Mouse (Mus musculus) hindbrain, embryonic 13.5 days (tissue): ENCODE data around the gene Gapdhs. TPM values are rescaled to one million over a fixed set of nuclear protein-coding genes. Genes with fewer than 3 reads are reported as not detected.

ENCODE experiments used
- ATAC-seq: fragments of 200-750 bp; cut with Nextera tagmentation; 2 replicates; pipeline ENCODE4 v1.8.0; 2017; ENCODE audit warnings: moderate TSS enrichment; ENCODE audit not compliant: low FRiP score
- H3K27ac ChIP-seq: fragments of 300-500 bp; sonication (generic); 2 replicates; pipeline ENCODE4 v1.5.1; 2015; ENCODE audit warnings: inconsistent platforms, mild to moderate bottlenecking, moderate library complexity
- H3K27me3 ChIP-seq: fragments of 300-500 bp; sonication (generic); 2 replicates; pipeline ENCODE4 v1.6.1; 2015; ENCODE audit warnings: mild to moderate bottlenecking, inconsistent platforms
- H3K36me3 ChIP-seq: fragments of 300-500 bp; sonication (generic); 2 replicates; pipeline ENCODE4 v1.6.1; 2015; ENCODE audit warnings: mild to moderate bottlenecking, inconsistent platforms
- H3K4me1 ChIP-seq: fragments of 300-500 bp; sonication (generic); replicated peaks from 2 replicates; pipeline ENCODE4 v1.6.1; 2015; ENCODE audit warnings: inconsistent platforms
- H3K4me2 ChIP-seq: fragments of 300-500 bp; sonication (generic); 2 replicates; pipeline ENCODE4 v1.6.1; 2015; ENCODE audit warnings: inconsistent platforms, mild to moderate bottlenecking, moderate library complexity
- H3K4me3 ChIP-seq: fragments of 300-500 bp; sonication (generic); 2 replicates; pipeline ENCODE4 v1.5.1; 2015; ENCODE audit warnings: mild to moderate bottlenecking, inconsistent platforms
- H3K9ac ChIP-seq: fragments of 300-500 bp; sonication (generic); 2 replicates; pipeline ENCODE4 v1.6.1; 2015; ENCODE audit warnings: mild to moderate bottlenecking, inconsistent platforms
- H3K9me3 ChIP-seq: fragments of 300-500 bp; sonication (generic); 2 replicates; pipeline ENCODE4 v1.6.1; 2016; ENCODE audit warnings: inconsistent platforms
- WGBS: fragments of 180-500 bp; shearing (Covaris S2); methylation state at CpG from one replicate; pipeline ENCODE4 v1.1.7; 2015; 5-methylcytosine and 5-hydroxymethylcytosine counted together
- polyA plus RNA-seq: library from polyadenylated mRNA; unstranded; fragments of >200 nt; fragmentation: Nextera tagmentation; extraction: Ambion mirVana; gene quantifications from 2 replicates; pipeline ENCODE4 v1.2.1, GENCODE M21; 2015

Gene Gapdhs
- polyA plus RNA-seq, 1 experiment from 2014 or later: 1.7 TPM

DNA sequence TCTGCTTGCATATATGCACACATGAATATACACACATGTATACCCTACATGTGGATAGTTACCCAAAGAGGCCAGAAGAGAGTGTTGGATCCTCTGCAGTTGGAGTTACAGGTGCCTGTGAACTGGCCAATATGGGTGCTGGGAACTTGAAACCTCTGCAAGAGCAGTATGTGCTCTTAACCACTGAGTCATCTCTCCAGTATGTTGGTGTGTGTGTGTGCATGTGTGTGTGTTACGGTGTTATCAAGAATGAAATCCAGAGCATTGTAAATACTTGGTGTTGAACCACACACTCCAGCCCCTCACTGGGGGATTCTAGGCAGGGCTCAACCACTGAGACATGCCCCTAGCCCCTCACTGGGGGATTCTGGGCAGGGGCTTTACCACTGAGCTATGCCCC, 36.0 kb downstream of the Gapdhs start:
- Histone ChIP-seq H3K4me2 (no peak overlapping the region), H3K27me3 (0 out of 2 replicates have a peak, but pooled peaks cover 6% of the 10 kb centered on the region), H3K4me3 (no peak overlapping the region), H3K36me3 (no peaks in the 10 kb centered on the region), H3K9me3 (no peaks in the 10 kb centered on the region), H3K27ac (no peak overlapping the region), H3K4me1 (no peaks in the 10 kb centered on the region), H3K9ac (no peak overlapping the region)
- no peak for ATAC-seq
- 97% methylated on average over 1 of the region's 1 CpGs for WGBS

GRCm38 (mm10) chr7:30706214-30706882, 37.1 kb downstream of the Gapdhs start:
- Histone ChIP-seq H3K4me3 (no peak overlapping the region), H3K9ac (no peak overlapping the region), H3K36me3 (no peaks in the 10 kb centered on the region), H3K4me2 (no peak overlapping the region), H3K9me3 (no peaks in the 10 kb centered on the region), H3K4me1 (no peaks in the 10 kb centered on the region), H3K27me3 (0 out of 2 replicates have a peak, but pooled peaks cover 6% of the 10 kb centered on the region), H3K27ac (no peak overlapping the region)
- WGBS: 82% methylated on average over 8 of the region's 8 CpGs
- ATAC-seq: no peak

- no peak for ATAC-seq
- no peaks in the 10 kb centered on the region for H3K9me3 ChIP-seq
- whole genome bisulfite sequencing: 40% methylated on average over 9 of the region's 9 CpGs
- no peaks in the 10 kb centered on the region for H3K4me1 ChIP-seq
- H3K27me3 ChIP-seq: no peaks in the 10 kb centered on the region
- H3K27ac ChIP-seq: no peak within 1 kb of the TSS
- H3K9ac ChIP-seq: no peak within 1 kb of the TSS
- H3K4me3 ChIP-seq: no peak within 1 kb of the TSS
- H3K4me2 ChIP-seq: no peak within 1 kb of the TSS
- no peaks in the 10 kb centered on the region for H3K36me3 ChIP-seq
Observed at GRCm38 (mm10) chr7:30698589-30698988, 44.9 kb downstream of the Gapdhs start, which contains the start of gene 2200002J24Rik. 2200002J24Rik (plus strand) TSS chr7:30698926.

GRCm38 (mm10) chr7:30698101-30698500, 45.4 kb downstream of the Gapdhs start:
- ATAC-seq: no peak
- WGBS: 71% methylated on average over 5 of the region's 5 CpGs
- no peaks in the 10 kb centered on the region for H3K27me3 ChIP-seq

GRCm38 (mm10) chr7:30688325-30688724, 55.2 kb downstream of the Gapdhs start:
- no peaks in the 10 kb centered on the region for H3K36me3 ChIP-seq
- H3K27me3 ChIP-seq: peaks cover 26% of the 10 kb centered on the region
- no peaks in the 10 kb centered on the region for H3K9me3 ChIP-seq
- no peaks in the 10 kb centered on the region for H3K4me1 ChIP-seq
- no peak overlapping the region for H3K4me3 ChIP-seq
- H3K4me2 ChIP-seq: no peak overlapping the region
- no peak for ATAC-seq
- WGBS: 71% methylated on average over 6 of the region's 6 CpGs
- H3K27ac ChIP-seq: no peak overlapping the region
- no peak overlapping the region for H3K9ac ChIP-seq

More at GRCm38 (mm10) chr7:30698101-30698500, 45.4 kb downstream of the Gapdhs start:
- Histone ChIP-seq H3K4me1 (no peaks in the 10 kb centered on the region), H3K27ac (no peak overlapping the region), H3K4me3 (no peak overlapping the region), H3K36me3 (no peaks in the 10 kb centered on the region), H3K9me3 (no peaks in the 10 kb centered on the region), H3K4me2 (no peak overlapping the region), H3K9ac (no peak overlapping the region)

DNA sequence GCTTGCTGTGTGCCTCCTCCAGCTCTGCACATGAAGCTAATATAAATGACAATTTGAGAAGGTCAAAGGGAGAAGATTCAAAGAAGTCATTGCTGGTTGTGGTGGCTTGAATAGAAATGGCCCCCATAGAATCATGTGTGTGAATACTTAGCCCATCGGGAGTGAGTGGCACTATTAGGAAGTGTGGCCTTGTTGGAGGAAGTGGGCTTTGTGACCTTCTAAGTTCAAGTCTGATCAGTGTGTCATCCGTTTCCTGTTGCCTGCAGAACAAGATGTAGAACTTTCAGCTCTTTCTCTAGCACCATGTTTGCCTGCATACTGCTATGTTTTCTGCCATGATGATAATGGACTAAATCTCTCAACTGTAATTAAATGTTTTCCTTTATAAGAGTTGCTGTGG, 60.1 kb downstream of the Gapdhs start:
- Histone ChIP-seq H3K27me3 (peaks cover 27% of the 10 kb centered on the region), H3K36me3 (no peaks in the 10 kb centered on the region), H3K9me3 (no peaks in the 10 kb centered on the region), H3K9ac (no peak overlapping the region), H3K4me3 (no peak overlapping the region), H3K27ac (no peak overlapping the region), H3K4me2 (no peak overlapping the region), H3K4me1 (no peaks in the 10 kb centered on the region)
- ATAC-seq: no peak
- 86% methylated on average over 2 of the region's 2 CpGs for WGBS

GRCm38 (mm10) chr7:30681897-30682296, 61.6 kb downstream of the Gapdhs start:
- no peaks in the 10 kb centered on the region for H3K4me1 ChIP-seq
- no peak overlapping the region for H3K27ac ChIP-seq
- H3K4me2 ChIP-seq: no peak overlapping the region
- no peak overlapping the region for H3K9ac ChIP-seq
- H3K9me3 ChIP-seq: no peaks in the 10 kb centered on the region
- H3K27me3 ChIP-seq: peaks cover 12% of the 10 kb centered on the region
- 73% methylated on average over 5 of the region's 5 CpGs for WGBS
- ATAC-seq: no peak
- H3K4me3 ChIP-seq: no peak overlapping the region
- no peaks in the 10 kb centered on the region for H3K36me3 ChIP-seq

Other genes with a start within 250 kb of the Gapdhs start
- 103 and 111 TPM in 2 replicates for gene Arhgap33, start 208.6 kb downstream of the Gapdhs start, polyA plus RNA-seq
- 7.8 and 7.9 TPM in 2 replicates for gene Hspb6, start 191.5 kb downstream of the Gapdhs start, polyA plus RNA-seq
- gene Proser3, start 191.4 kb downstream of the Gapdhs start, polyA plus RNA-seq: 8.1 and 8.4 TPM in 2 replicates
- gene Lin37, start 183.8 kb downstream of the Gapdhs start, polyA plus RNA-seq: 51.7 and 57.9 TPM in 2 replicates
- 98.9 and 105 TPM in 2 replicates for gene U2af1l4, start 180.4 kb downstream of the Gapdhs start, polyA plus RNA-seq
- gene Gm49396, start 180.3 kb downstream of the Gapdhs start, polyA plus RNA-seq: 15.4 and 19.8 TPM in 2 replicates
- 134 and 139 TPM in 2 replicates for gene Psenen, start 180.1 kb downstream of the Gapdhs start, polyA plus RNA-seq
- 5.3 and 6.1 TPM in 2 replicates for gene Igflr1, start 178.3 kb downstream of the Gapdhs start, polyA plus RNA-seq
- 10.7 and 11.3 TPM in 2 replicates for gene Kmt2b, start 155.0 kb downstream of the Gapdhs start, polyA plus RNA-seq
- gene Zbtb32, start 144.8 kb downstream of the Gapdhs start, polyA plus RNA-seq: 0.21 and 0.25 TPM in 2 replicates
- 0.49 and 0.63 TPM in 2 replicates for gene Upk1a, start 130.8 kb downstream of the Gapdhs start, polyA plus RNA-seq
- gene Cox6b1, start 117.5 kb downstream of the Gapdhs start, polyA plus RNA-seq: 1,107 TPM in 2 replicates
- not detected in 2 replicates for gene Etv2, start 107.8 kb downstream of the Gapdhs start, polyA plus RNA-seq
- gene Rbm42, start 93.4 kb downstream of the Gapdhs start, polyA plus RNA-seq: 137 and 140 TPM in 2 replicates
- gene Haus5, start 78.7 kb downstream of the Gapdhs start, polyA plus RNA-seq: 23.2 and 27.1 TPM in 2 replicates
- gene Pmis2, start 72.1 kb downstream of the Gapdhs start, polyA plus RNA-seq: not detected in 2 replicates
- not detected in 2 replicates for gene 2200002J24Rik, start 44.8 kb downstream of the Gapdhs start, polyA plus RNA-seq
- 1.2 and 1.6 TPM in 2 replicates for gene Atp4a, start 31.5 kb downstream of the Gapdhs start, polyA plus RNA-seq
- gene Tmem147, start 14.1 kb downstream of the Gapdhs start, polyA plus RNA-seq: 232 and 243 TPM in 2 replicates
- gene Sbsn, start 7.8 kb upstream of the Gapdhs start, polyA plus RNA-seq: 1.3 and 1.7 TPM in 2 replicates
- 0.52 and 0.70 TPM in 2 replicates for gene Dmkn, start 20.1 kb upstream of the Gapdhs start, polyA plus RNA-seq
- gene Krtdap, start 44.2 kb upstream of the Gapdhs start, polyA plus RNA-seq: 1.1 TPM in 1 of 2 replicates, not detected in the other
- gene Ffar2, start 80.1 kb upstream of the Gapdhs start, polyA plus RNA-seq: 0.22 TPM in 1 of 2 replicates, not detected in the other
- 0.13 TPM in 1 of 2 replicates, not detected in the other for gene Ffar3, start 112.5 kb upstream of the Gapdhs start, polyA plus RNA-seq
- gene Ffar1, start 117.9 kb upstream of the Gapdhs start, polyA plus RNA-seq: not detected in 2 replicates
- not detected in 2 replicates for gene Cd22, start 136.7 kb upstream of the Gapdhs start, polyA plus RNA-seq
- gene Mag, start 171.2 kb upstream of the Gapdhs start, polyA plus RNA-seq: 1.7 and 1.9 TPM in 2 replicates
- gene Hamp2, start 181.0 kb upstream of the Gapdhs start, polyA plus RNA-seq: not detected in 2 replicates
- not detected in 2 replicates for gene Hamp, start 200.4 kb upstream of the Gapdhs start, polyA plus RNA-seq
- 25.9 and 26.0 TPM in 2 replicates for gene Usf2, start 213.1 kb upstream of the Gapdhs start, polyA plus RNA-seq
- gene Lsr, start 229.8 kb upstream of the Gapdhs start, polyA plus RNA-seq: 17.2 and 18.8 TPM in 2 replicates
- gene Fam187b, start 230.1 kb upstream of the Gapdhs start, polyA plus RNA-seq: 0.96 and 0.97 TPM in 2 replicates